Mouse (Mus musculus) cerebellum, postnatal 36 days (tissue): ENCODE results near the gene Irf2bp1.

ENCODE experiments used
- DNase-seq, 2 experiments: peaks; one replicate each; pipeline ENCODE4 v3.0.0; 2021 to 2022; ENCODE audit warnings: mixed read lengths in 2 of 2

Irf2bp1 gene

DNA sequence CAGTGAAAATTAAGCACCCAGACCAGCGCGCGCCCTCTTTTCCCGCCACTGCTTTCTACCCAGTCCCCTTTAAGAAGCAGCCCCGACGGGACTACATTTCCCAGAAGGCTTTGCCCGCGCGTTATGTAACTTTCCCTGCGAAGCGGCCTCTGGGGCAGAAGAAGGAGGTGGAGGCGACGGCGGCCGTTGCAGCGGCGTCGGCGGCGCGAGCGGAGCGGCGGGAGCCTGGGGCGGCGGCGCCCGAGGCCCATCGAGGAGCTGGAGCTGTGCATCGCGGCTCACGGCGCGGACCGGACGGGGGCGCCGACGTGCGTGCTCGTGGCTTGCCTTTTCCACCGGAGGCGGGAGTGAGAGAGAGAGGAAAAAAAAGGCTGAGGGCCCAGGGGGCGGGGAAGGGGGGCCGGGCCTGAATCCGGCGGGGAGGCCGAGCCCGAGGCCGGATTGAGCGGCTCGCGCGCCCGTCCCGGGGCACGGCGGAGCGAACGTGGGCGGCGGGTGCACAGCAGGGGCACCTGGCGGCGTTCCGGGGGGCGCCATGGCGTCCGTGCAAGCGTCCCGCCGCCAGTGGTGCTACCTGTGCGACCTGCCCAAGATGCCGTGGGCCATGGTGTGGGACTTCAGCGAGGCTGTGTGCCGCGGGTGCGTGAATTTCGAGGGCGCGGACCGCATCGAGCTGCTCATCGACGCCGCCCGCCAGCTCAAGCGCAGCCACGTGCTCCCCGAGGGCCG lies at the start of gene Irf2bp1:
TSS of gene Irf2bp1 (plus strand) at position 143 of the 729 bp plus-strand sequence.
- peak; percentile 93 to 95 for DNase-seq

DNA sequence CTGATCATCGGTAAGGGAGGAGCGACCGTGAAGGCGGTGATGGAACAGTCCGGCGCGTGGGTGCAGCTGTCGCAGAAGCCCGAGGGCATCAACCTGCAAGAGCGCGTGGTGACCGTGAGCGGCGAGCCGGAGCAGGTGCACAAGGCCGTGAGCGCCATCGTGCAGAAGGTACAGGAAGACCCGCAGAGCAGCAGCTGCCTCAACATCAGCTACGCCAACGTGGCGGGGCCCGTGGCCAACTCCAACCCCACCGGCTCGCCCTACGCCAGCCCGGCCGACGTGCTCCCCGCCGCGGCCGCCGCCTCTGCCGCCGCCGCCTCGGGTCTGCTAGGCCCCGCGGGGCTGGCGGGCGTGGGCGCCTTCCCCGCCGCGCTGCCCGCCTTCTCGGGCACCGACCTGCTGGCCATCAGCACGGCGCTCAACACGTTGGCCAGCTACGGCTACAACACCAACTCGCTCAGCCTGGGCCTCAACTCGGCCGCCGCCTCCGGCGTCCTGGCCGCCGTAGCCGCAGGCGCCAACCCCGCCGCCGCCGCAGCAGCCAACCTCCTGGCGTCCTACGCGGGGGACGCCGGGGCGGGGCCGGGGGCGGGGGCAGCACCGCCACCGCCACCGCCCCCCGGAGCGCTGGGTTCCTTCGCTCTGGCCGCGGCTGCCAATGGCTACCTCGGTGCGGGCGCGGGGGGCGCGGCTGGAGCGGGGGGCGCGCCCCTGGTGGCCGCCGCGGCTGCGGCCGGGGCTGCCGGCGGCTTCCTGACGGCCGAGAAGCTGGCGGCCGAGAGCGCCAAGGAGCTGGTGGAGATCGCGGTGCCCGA lies 46.1 kb upstream of the Irf2bp1 start:
- DNase-seq: peak; percentile 68 to 72

DNA sequence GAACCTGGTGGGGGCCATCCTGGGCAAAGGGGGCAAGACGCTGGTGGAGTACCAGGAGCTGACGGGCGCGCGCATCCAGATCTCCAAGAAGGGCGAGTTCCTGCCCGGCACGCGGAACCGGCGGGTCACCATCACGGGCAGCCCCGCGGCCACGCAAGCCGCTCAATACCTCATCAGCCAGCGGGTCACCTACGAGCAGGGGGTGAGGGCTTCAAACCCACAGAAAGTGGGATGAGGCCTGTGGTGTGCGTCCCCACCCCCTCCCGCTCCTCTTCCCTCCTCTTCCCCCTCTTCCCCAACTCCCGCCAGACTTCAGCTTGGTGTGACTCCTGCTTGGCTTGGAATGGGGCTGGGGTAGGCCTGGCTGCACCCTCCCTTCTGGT lies 45.5 kb upstream of the Irf2bp1 start:
- DNase-seq: no peak

DNA sequence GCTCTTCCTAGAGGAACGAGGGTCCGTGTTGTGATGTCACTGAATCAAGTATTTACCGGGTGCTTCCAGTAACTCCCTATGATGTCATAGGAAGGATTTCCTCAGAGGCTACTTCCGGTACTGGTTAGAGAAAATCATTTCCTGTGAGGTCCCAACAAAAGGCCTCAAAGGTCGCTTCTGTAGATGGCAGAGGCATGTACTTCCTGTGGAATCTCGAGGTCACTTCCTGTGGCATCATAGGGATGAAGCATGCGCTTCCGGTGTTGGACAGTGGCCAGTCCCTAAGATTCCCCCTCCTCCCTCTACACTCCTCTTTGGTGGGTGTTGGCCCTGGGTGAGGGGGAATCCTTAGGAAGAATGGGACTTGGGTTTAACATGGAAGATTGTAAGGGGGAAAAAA lies 44.4 kb upstream of the Irf2bp1 start:
- DNase-seq: no peak

DNA sequence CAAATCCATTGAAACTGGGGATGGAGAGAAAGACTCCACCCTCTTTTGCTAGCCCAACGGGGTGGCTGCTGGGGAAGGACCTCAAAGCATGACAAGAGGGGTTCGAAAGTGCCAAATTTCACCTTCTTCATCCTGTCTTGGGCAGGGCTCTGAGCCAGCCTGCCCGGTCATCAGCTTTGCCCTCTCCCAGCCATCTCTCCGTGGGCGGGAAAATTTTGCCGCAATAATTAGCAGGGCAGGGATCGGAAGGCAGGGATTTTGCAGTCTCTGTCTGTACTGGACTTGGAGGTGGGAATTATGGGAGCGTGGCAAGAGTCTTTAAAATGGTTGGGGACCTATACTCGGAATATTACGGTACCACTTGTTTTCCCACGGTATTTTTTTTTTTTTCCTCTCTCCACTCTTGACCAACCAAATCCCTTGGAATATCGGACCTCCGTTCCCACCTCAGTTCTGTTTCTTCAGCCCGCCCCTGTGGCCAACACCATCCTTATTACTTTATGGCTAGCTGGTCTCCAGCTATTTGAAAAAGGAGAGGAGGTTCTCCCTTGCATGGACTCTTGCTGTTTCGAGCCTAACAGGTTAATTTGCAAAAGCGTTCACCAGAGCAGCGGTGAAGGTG lies 41.6 kb upstream of the Irf2bp1 start:
- DNase-seq: no peak

DNA sequence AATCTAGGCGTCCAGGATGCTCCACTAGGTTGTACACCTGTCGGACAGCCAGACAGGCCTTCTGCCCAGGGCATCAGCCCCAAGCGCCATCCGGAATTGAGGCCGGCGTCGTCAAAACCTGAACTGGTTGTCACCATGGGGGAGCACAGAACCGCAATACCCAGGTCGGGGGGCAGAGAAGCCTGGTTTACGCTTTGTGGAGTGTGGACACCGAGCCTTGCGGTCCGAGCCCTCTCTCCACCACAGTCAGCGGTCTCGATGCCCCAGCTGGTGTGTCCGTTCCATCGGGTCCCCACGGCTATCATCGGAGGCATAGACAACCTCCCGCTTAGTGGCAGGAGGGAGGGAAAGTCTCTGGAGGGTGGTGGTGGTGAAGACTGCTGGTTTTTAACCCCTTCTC lies 41.0 kb upstream of the Irf2bp1 start:
- no peak for DNase-seq

DNA sequence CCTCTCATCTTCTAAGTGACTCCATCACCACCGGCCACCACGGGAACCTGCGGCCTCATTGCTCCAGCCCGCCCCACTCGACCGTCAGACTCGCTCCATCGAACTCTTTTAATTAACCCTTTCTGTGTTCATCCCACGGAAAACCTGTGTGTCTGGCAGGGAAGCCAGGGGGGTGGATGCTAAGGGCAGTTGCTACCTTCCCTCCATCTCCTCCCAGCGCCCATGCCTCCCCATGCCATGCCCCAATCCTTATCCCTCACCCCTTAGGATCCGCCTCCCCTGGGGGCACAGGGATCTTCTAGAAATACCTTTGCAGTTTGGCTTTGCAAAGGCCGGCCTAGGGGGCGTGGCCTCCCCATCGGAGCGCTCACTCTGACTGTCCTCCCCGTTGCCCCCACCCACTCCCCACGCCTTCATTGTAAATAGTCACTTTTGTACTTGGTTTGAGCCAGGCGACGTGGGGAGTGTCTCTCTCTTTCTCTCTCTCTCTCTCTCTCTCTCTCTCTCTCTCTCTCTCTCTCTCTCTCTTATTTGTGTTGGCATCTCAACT lies 40.5 kb upstream of the Irf2bp1 start:
- no peak for DNase-seq

DNA sequence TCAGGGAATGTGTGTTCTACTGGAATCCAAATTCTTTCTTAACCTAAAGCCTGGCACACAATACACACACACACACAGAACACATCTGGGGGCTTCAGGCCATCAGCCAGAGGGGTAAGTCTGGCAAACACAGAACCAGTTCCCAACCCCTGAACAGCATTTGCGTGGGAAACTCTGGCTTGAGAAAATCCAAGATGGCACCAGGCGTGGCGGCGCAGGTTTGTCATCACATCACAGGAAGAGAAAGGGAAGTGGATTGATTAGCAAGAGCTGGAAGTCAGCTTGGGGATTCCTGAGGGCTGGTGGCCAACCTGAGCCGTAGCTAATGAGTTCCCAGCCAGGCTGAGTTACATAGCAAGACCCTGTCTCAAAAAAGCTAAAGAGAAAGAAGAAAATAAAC lies 38.5 kb upstream of the Irf2bp1 start:
- DNase-seq: no peak

DNA sequence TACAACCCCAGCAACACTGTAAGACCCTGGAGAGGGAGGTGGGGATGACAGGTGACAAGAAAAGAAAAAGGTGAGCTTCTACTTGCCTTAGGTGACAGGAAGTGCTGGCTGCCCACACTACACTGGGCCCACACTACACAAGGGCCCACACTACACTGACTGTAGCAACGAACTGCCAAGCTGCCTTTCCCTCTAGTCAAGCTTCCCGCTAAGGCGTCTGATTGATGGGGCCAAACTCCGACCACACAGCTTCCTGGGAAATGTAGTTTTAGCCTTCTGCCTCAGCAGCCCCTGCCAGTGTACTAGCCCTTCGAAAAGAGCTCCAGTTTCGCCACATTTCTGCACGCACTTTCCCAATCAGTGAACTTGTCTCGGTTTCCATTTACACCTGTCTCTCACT lies 36.2 kb upstream of the Irf2bp1 start:
- DNase-seq: no peak

DNA sequence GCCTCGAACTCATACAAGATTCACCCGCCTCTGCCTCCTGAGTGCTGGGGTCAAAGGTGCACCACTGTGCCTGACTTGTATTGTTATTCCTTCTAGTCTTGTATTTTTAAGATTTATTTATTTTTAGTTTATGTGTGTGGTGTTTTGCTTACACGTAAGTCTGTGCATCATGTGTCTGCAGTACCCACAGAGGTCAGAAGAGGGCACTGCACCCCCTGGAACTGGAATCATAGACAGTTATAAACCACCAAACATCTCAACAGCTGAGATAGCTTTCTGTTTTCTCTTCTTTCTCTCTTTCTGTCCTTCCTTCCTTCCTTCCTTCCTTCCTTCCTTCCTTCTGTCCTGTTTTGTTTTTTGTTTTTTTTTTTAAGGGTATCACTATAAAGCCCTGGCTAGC lies 32.9 kb upstream of the Irf2bp1 start:
- no peak for DNase-seq

DNA sequence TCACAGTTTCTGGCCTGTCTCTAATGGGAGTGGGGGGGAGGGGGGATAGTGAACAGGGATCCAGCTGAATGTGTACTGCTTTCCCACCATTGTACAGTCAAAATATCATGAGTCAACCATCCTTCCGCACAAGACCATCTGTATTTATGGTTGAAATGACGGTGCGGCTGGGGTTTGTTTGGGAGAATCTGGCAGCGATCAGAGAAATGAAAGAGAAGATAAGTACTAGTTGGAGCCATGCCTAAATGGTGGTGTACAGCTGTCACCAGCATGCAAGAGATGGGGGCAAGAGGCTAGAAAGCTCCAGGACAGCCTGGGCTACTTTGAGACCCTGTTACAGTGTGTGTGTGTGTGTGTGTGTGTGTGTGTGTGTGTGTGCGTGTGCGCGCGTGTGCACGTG lies 25.5 kb upstream of the Irf2bp1 start:
- no peak for DNase-seq

DNA sequence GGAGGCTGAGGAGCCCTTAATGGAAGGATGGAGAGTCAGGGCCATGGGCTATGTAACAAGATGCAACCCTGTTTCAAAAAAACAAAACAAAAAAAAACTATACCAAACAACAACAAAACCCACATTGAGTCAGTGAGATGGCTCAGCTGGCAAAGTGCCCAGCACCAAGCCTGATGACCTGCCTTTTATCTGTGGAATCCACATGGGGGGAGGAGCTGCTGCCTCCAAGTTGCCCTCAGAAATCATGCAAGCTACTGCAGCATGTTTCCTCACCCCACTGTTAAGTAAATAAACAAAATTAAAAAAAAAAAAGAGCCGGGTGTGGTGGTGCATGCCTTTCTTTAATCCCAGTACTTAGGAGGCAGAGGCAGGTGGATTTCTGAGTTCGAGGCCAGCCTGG lies 17.3 kb upstream of the Irf2bp1 start:
- no peak for DNase-seq

DNA sequence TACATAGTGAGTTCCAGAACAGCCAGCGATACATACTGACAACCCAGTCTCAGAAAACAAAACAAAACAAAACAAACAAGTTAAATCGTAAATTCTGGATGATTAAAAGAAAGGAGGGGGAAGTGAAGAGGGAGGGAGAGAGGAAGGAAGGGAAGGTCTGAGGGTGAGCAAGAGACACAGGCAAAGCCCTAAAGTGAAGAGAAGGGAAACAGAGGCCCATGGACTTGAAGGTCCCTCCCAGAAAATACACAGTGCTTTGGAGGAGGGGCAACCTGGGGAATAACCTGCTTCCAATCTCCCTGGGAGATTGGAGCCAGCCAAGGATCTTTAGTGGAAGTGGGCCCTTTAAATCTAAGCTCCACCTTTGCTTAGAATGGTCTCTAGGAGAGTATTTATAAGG lies 16.7 kb upstream of the Irf2bp1 start, which contains the start of gene Nanos2:
TSS of gene Nanos2 (plus strand) at position 301 of the 400 bp plus-strand sequence.
- no peak for DNase-seq

DNA sequence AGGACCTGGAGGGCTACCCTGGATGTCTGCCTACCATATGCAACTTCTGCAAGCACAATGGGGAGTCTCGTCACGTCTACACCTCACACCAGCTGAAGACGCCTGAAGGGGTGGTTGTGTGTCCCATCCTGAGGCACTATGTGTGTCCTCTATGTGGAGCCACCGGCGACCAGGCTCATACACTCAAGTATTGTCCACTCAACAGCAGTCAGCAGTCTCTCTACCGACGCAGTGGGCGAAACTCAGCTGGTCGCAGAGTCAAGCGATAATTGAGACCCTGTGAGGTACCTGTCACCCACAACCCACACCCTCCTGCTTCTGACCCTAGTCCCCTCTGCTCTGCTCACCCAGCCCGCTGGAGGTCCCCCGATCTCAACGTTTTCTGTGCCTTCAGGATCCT lies 16.1 kb upstream of the Irf2bp1 start:
- DNase-seq: no peak

DNA sequence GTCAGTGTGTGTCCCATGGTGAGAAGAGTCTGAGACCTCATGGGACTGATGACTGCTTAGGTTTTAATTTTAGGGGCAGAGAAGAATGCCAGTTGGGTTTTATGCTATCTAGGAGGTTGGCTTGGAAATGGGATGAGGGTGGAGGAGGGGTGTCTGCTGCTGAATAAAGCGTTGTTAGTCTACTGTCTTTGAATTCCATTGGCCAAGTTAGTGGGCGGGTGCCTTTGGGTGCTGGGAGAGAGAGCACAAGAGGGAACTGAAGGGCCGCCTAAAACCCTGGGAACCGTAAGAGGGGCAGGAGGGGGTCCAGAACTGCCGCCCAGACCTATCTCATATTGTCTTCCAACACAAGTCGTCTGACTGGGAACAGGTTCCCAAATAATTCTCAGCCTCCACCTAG lies 15.1 kb upstream of the Irf2bp1 start:
- DNase-seq: no peak

DNA sequence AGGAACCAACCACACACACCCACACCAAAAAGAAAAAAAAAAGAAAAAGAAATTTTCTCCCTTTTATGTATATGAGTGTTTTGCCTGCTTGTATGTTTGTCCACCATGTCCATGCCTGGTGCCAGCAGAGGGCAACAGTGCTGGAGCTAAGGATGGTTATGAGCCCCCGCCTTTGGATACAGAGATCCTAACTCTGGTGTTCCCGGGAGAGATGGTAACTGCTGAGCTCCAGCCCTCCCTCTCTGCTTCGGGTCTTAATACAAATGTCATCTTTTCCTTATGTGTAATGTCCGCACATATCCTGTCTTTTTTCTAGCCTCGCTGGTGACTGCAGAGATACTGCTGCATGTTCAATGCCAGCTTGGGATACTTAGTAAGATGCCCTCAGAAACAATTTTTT lies 13.8 kb upstream of the Irf2bp1 start:
- DNase-seq: peak; percentile 54 to 58

DNA sequence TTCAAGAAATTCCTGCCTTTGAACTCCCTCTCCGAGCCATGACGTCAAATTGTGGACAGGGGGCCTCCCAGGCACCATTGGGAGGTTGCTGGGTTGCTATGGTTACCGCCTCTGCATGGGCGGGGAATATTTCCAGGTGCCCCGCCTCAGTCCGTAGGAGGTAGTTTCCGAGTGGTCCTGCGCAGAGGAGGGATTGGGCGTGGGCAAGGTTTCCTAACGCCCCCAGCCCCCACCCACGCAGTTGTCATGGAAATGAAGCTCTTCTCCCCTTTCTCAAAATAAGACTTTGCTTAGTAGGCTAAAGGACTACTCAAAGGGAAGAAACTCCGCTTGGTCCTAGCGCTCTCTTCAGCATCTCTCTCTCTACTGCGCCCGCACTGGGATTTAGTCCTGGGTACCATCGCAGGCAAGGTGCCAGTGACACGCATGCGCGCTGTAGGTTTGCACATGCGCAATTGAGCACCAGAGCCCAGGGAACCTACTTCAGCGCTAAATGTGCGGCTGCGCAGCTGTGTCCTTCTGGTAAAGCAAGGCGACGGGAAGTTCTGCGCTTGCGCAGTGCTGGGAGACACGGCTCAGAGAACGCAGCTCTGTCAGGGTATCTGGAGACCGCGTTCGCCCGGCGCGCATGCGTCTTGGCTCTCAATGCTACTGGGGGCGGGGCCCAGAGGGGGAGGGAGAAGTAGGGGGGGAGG lies 13.1 kb upstream of the Irf2bp1 start, which contains the start of gene Mypop:
TSS of gene Mypop (plus strand) at position 645 of the 695 bp plus-strand sequence.
- DNase-seq: peak; percentile 100

DNA sequence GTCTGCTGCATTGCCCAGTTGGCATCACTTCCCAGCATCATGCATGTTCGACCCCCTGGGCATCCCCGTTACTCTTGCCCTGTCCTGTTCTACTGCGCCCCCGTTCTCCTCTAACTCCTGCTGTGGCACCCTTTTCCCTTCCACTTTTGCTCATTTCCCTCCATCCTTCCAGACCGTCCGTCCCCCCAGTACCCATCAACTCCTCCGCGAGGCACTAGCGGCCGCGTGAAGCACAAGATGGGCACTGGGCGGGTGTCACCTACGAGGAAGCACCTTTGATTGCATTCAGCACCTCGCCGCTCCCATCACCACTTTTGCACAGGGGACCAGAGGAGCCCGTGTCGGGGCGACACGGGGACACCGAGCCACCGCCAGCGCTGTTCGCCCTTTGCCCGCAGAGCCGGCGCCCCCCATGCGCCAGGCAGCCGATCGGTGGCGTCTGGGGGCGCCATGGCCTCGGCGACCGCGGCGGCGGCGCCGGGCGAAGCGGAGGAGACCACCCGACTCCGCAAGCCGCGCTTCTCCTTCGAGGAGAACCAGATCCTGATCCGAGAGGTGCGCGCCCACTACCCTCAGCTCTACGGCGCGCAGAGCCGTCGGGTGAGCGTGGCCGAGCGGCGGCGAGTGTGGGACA lies 12.1 kb upstream of the Irf2bp1 start:
- peak; percentile 50 to 52 for DNase-seq

DNA sequence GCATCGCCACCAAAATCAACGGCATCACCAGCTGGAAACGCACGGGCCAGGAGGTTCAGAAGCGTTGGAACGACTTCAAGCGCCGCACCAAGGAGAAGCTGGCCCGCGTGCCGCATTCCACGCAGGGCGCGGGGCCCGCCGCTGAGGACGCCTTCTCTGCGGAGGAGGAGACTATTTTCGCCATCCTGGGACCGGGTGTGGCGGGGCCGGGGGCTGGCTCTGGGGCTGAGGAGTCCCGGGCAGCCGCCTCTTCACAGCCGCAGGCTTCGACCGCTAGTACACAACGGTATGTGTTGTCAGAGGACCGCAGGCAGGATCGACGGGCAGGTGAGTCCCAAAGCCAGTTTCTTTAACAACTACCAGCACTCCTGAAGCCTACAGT lies 11.6 kb upstream of the Irf2bp1 start:
- DNase-seq: peak in 1 of 2 experiments; percentile 58

DNA sequence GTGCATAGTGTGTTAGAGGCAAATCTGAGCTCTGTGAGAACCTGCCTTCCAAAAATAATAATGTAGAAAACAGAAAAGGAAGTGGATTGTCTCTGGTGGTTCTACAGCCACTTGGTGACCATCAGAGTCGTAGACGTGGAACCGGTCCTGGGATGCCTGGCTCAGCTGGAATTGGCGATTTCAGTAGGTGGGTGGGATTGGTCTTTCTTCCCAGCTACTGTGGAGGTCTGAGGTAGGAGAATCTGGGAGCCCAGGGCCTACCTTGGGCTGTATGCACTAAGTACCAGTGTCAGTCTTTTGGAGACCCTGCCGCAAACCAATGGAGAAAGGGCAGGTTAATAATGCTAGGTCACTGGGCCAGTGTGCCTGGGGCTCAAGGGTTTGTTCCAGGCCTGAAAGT lies 10.8 kb upstream of the Irf2bp1 start:
- no peak for DNase-seq

DNA sequence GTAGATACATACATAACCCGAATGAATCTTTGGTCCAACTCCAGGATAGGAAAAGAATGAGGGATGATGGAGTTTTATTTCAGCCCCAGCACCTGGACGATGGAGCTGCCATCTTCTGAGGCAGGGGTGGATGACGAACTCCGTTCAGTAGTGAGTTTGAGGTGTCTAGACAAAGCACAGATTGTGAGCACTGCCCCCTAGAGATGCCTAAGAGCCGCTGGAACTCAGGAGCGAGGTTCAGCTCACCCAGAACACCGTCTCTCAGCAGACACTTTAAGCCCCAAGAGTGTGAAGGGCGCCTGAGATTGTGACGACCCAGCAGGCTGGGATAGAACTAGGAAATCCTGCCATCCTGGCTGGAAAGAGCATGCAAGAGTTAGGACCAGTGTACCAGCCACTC lies 5.0 kb upstream of the Irf2bp1 start:
- DNase-seq: no peak

DNA sequence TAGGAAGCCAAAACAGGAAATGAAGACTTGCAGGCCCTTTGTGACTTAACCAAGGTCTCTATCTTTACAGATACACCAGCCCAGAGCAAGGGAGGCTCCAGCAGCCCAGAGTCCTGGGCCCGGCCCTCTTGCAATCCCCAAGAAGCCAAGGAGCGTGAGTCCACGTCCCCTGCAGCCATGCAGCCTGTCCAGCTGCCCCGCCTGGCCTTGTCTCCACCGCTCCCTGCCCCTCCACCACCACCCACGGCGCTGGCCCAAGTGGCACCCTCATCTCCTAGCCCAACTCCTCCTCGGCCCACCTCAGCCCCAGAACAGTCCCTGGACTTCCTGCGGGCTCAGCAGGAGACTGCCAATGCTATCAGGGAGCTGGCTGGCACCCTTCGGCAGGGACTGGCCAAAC lies 3.4 kb upstream of the Irf2bp1 start:
- no peak for DNase-seq
